Mouse (Mus musculus) layer of hippocampus, adult 11-12 months (tissue): Measurements from ENCODE around the gene Fignl2.
"Not testable (repeated sequence)": the region's sequence is repeated elsewhere in the genome, so short reads cannot be mapped to it uniquely, and the experiment has no call there.

Experiments
- DNase-seq: peaks from one replicate; pipeline ENCODE4 v3.0.0; 2022; ENCODE audit warnings: low spot score

Fignl2 gene

GRCm38 (mm10) chr15:101077813-101078730 is at the start of gene Fignl2:
Fignl2 (minus strand) TSS chr15:101078567.
- no peak for DNase-seq

- no peak for DNase-seq
These were observed 48.6 kb upstream of the Fignl2 start for GRCm38 (mm10) chr15:101126876-101127544.

- DNase-seq, result no peak
These were observed 47.2 kb upstream of the Fignl2 start for GRCm38 (mm10) chr15:101125561-101125960.

GRCm38 (mm10) chr15:101123202-101123601 is 44.8 kb upstream of the Fignl2 start:
- no peak for DNase-seq

GRCm38 (mm10) chr15:101122290-101122589 is 43.9 kb upstream of the Fignl2 start:
- no peak for DNase-seq

GRCm38 (mm10) chr15:101121411-101122289 is 43.3 kb upstream of the Fignl2 start:
- no peak for DNase-seq

- DNase-seq, result no peak
These were observed 40.2 kb upstream of the Fignl2 start for GRCm38 (mm10) chr15:101118399-101119125.

- no peak for DNase-seq
These were observed 37.2 kb upstream of the Fignl2 start, which contains the start of gene Ankrd33 for GRCm38 (mm10) chr15:101115511-101116110. Ankrd33 (plus strand) TSS chr15:101115755.

- not testable (repeated sequence) for DNase-seq
These were observed 35.4 kb upstream of the Fignl2 start for GRCm38 (mm10) chr15:101113778-101114177.

GRCm38 (mm10) chr15:101113176-101113575 is 34.8 kb upstream of the Fignl2 start:
- DNase-seq, result no peak

- DNase-seq, result no peak
These were observed 29.7 kb upstream of the Fignl2 start for GRCm38 (mm10) chr15:101107906-101108671.

- no peak for DNase-seq
These were observed 27.6 kb upstream of the Fignl2 start for GRCm38 (mm10) chr15:101106011-101106410.

GRCm38 (mm10) chr15:101105496-101105994 is 27.2 kb upstream of the Fignl2 start:
- DNase-seq, result peak; percentile 76

- no peak for DNase-seq
These were observed 25.4 kb upstream of the Fignl2 start for GRCm38 (mm10) chr15:101103605-101104304.

GRCm38 (mm10) chr15:101100996-101101395 is 22.6 kb upstream of the Fignl2 start:
- no peak for DNase-seq

GRCm38 (mm10) chr15:101097985-101098651 is 19.8 kb upstream of the Fignl2 start:
- DNase-seq, result no peak

- no peak for DNase-seq
These were observed 17.0 kb upstream of the Fignl2 start for GRCm38 (mm10) chr15:101095392-101095791.

GRCm38 (mm10) chr15:101094979-101095378 is 16.6 kb upstream of the Fignl2 start:
- DNase-seq, result no peak

GRCm38 (mm10) chr15:101093988-101094387 is 15.6 kb upstream of the Fignl2 start:
- no peak for DNase-seq
